Mouse (Mus musculus) olfactory bulb, adult 2 months (tissue): Measurements from ENCODE around the gene Knop1.

Experiments used
- CTCF ChIP-seq: fragments of 200-500 bp; IDR thresholded peaks from 2 replicates; pipeline ENCODE4 v1.5.1; 2012; ENCODE audit warnings: low read depth, mild to moderate bottlenecking, low read length, moderate library complexity; ENCODE audit not compliant: insufficient read depth
- POLR2A ChIP-seq: fragments of 200-500 bp; IDR thresholded peaks from 2 replicates; pipeline ENCODE4 v1.6.1; 2012; ENCODE audit warnings: mild to moderate bottlenecking, low read depth, low read length, moderate library complexity; ENCODE audit not compliant: insufficient read depth

DNA sequence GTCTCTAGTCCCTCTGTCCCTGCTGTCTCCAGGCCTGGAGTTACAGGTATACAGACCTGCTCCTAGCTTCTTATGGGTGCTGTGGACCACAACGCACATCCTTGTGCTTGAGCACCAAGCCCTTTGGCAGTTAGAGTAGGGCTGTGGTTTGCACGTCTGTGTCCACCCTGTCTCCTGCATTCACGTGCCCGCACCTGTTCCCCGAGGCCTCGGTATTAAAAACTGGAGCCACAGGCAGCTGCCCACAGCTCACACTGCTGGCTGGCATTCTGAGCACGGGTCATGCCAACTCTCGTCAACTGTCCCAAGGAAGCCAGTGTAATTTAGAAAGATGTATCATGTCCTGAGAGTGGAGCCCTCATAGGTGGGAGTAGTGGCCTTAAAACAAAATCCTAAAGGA is 60.3 kb downstream of the Knop1 start:
- TF ChIP-seq POLR2A = no peak
- TF ChIP-seq CTCF = no peak
